Mouse (Mus musculus): ENCODE measurements around the gene Lpxn.

Gene Lpxn

GRCm38 (mm10) chr19:12804237-12804636 is 8.2 kb downstream of the Lpxn start:
- DNase-seq (ENCODE audit: low read depth, low spot score), result no peak

GRCm38 (mm10) chr19:12805730-12806129 is 9.7 kb downstream of the Lpxn start:
- no peak for DNase-seq (ENCODE audit: low read depth, low spot score)

DNA sequence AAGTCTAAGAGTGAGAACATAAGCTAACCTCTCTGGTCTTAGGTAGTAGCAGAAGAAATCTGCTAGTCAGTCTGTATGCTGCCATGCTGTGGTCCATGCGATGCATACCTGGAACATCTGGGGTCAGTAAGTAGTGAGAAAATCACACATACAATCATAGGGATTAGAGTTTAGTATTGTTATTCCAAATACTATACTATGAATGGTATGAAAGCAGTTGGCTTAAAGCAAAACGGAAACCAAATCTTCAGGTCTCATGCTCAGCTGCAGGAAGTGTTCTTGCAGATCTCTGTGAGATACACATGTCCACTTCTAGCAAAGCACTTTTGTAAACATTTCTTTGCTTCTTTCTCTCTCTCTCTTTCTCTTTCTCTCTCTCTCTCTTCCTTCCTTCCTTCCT is 10.2 kb downstream of the Lpxn start:
- no peak for DNase-seq (ENCODE audit: low read depth, low spot score)

- DNase-seq (ENCODE audit: low read depth, low spot score), result no peak
Observed at GRCm38 (mm10) chr19:12812644-12813364, 16.8 kb downstream of the Lpxn start.

GRCm38 (mm10) chr19:12813883-12814282 is 17.9 kb downstream of the Lpxn start:
- no peak for DNase-seq (ENCODE audit: low read depth, low spot score)

DNA sequence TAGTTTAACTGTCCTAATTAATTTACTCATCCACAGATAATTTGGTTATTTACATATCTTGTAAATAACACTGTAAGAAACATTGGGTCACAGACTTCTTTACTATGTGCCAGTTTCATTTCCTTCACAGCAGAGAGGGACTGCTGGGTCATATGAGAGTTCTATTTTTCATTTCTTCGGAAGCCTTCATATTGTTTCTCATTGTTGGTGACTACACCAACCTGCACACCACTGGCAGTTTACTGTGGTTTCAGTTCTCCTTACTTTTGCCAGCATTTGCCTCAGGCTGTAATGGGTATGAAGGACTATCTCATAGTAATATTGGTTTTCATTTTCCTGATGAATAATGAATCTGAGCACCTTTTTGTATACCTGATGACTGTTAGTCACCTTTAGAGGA is 22.5 kb downstream of the Lpxn start:
- DNase-seq (ENCODE audit: low read depth, low spot score), result no peak

GRCm38 (mm10) chr19:12820383-12820782 is 24.4 kb downstream of the Lpxn start:
- no peak for DNase-seq (ENCODE audit: low read depth, low spot score)

DNA sequence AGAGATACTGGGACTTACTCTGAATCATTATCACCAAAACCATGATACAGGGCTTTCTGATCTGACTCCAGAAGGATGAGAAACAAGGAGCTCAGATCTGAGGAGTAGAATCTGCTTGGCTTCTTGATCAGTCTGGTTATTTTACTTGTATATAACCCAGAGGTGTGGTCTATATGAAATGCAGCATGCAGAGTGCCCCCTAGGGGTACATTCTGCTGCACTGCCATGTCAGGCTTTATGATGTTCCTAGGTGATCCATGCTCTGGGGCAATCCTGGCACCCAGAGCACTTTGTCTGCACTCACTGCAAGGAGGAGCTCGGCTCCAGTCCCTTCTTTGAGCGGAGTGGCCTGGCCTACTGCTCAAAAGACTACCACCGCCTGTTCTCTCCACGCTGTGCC is 28.6 kb downstream of the Lpxn start:
- no peak for DNase-seq (ENCODE audit: low read depth, low spot score)

DNA sequence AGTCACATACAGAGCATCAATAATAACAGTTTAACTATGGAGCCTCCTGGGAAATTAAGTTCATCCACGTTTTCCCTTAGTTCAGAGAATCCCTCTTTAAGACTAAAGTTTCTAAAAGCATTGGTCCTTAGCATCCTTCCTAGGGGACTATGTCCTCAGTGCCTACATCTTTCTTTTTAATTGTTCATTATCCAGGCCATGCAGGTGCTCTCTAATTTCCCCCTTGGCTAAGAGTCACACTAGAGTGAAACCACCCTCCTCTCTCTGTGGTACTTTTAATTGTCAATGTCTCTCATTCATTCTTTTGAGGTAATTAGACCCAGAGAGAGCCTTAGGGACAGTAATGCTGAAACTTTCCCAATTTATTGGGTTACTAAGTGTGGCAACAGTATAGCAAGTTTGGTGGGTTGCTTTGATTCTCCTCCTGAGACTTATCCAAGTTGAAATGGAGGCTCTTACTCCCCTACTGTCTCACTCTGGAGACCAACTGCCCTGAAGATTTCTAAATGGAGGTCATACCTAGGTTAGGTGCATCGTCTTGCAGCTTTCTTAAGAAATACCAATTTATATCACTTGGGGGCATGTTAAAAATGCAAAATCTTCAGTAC is 34.9 kb downstream of the Lpxn start:
- no peak for DNase-seq (ENCODE audit: low read depth, low spot score)

- DNase-seq (ENCODE audit: low read depth, low spot score), result no peak
Observed at GRCm38 (mm10) chr19:12831559-12831958, 35.6 kb downstream of the Lpxn start.

DNA sequence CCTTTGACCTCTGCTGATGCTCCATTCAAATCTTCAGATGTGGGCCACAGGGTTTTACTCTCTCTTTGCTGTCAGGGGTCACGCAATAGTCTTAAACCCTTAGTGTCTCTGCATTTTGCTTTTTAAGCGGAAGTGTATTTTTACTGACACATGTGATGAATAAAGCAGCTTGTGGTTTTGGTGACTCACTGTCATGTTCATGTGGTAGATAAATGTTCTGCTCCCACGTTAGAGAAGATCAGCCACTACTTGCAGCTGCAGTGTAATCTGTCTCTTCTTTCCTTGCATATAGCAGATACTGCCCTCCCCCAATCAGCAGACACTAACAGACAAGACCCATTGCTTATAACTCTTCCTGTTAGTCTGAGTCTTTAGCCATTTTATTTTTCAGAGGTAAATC is 37.6 kb downstream of the Lpxn start:
- peak; percentile 32 for DNase-seq (ENCODE audit: low read depth, low spot score)

- no peak for DNase-seq (ENCODE audit: low read depth, low spot score)
Observed at GRCm38 (mm10) chr19:12838507-12838906, 42.5 kb downstream of the Lpxn start.

GRCm38 (mm10) chr19:12846382-12846781 is 50.4 kb downstream of the Lpxn start, which contains the start of gene Gm5244:
Gene Gm5244, plus strand, starts transcription at chr19:12846682.
- no peak for DNase-seq (ENCODE audit: low read depth, low spot score)

- no peak for DNase-seq (ENCODE audit: low read depth, low spot score)
Observed at GRCm38 (mm10) chr19:12856983-12857382, 61.0 kb downstream of the Lpxn start, which contains the start of gene Olfr1444. Gene Olfr1444, plus strand, starts transcription at chr19:12857283.

Measured in skeletal muscle tissue, adult 2 months (tissue).